Mouse (Mus musculus): ENCODE measurements around the gene Nfib.
A peak's percentile ranks its signal among the peaks of the same experiment; 100 is the strongest.

The Nfib gene

DNA sequence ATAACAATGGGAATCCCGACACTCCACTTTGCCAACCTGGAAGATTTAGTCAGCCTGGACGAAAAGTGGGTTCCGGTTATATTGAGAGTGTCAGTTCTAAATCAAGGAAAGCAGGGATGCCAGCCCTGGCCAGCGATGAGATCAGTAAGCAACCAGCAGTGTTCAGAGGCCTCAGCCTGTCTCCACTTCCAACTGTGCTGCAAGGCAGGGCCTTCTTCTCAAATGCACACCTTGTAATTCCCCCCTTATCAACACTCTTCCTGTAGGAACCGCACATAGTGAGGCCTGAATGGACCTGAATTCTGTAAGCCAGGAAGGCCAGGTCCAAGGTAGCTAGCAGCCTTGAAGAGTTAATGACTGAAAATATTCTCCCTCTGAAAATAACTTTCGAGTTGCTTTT lies 239.4 kb downstream of the Nfib start:
- peak; percentile 36 for DNase-seq (ENCODE audit: low read depth)

- peak; percentile 93 for DNase-seq (ENCODE audit: low read depth)
Observed at GRCm38 (mm10) chr4:82464051-82464632, 241.4 kb downstream of the Nfib start.

DNA sequence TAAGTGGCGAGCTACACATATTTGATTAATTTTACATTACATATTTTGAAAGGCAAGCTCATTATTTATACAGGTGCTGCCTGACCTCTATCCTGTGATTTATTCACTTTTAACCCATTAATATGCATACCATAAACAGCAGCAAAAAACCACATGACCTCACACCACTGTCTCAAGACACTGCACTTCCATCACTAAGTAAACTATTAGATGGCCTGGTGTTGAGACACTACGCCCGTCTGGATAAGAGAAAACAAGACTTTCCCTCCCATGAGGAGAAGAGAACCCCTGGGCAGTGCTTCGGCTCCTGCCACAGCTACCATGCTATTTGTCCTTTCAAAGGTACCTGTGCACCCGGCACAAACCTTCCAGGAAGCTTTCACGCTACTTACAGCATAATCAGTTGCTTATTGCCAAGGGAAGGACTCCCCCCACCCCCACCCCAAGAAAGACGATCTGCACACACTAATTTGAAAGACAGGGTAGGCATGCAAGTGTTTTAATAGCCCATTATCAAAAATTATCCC lies 242.3 kb downstream of the Nfib start:
- no peak for DNase-seq (ENCODE audit: low read depth)

- no peak for DNase-seq (ENCODE audit: low read depth)
Observed at GRCm38 (mm10) chr4:82461676-82462075, 243.9 kb downstream of the Nfib start.

GRCm38 (mm10) chr4:82458895-82459294 lies 246.7 kb downstream of the Nfib start:
- DNase-seq (ENCODE audit: low read depth), result no peak

DNA sequence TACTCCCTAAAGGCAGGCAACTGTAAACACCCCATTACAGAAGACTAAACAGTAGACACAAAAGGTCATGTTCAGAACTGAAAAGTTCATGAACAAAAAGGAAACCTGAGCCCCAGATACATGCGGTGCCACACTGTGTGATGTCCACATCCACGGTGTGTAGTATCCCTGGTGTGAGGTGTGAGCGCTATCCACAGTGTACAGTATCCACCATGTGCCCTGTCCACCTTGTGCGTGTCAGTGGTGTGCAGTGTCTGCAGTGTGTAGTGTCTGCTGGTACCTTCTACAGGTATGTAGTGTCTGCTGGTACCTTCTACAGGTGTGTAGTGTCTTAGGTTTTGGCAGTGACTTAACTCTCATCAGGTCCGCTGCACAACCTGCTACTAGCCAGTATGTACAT lies 248.6 kb downstream of the Nfib start:
- DNase-seq (ENCODE audit: low read depth), result no peak

DNA sequence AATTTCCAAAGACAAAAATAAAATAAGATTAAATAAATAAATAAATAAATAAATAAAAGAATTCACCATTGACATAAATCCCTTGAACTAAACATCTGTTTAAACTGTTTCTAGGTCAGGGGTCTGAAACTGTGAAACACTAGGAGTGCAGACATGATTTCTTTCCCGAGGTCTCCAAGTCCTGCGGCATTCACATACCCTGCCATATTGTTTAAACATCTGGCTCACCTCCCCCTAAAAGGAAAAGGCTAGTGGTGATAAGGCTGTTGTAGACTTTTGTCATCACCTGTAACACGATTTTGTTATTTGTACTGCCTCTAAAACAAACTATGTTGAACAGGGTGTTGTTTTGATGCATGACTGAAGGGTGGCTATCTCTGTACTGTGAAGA lies 249.2 kb downstream of the Nfib start:
- DNase-seq (ENCODE audit: low read depth), result no peak

- no peak for DNase-seq (ENCODE audit: low read depth)
Observed at GRCm38 (mm10) chr4:82455617-82456322, 249.8 kb downstream of the Nfib start.

- no peak for DNase-seq (ENCODE audit: low read depth)
Observed at GRCm38 (mm10) chr4:82454989-82455388, 250.6 kb downstream of the Nfib start.

- peak; percentile 61 for DNase-seq (ENCODE audit: low read depth)
Observed at GRCm38 (mm10) chr4:82453341-82453740, 252.2 kb downstream of the Nfib start.

- DNase-seq (ENCODE audit: low read depth), result no peak
Observed at GRCm38 (mm10) chr4:82452905-82453304, 252.6 kb downstream of the Nfib start.

DNA sequence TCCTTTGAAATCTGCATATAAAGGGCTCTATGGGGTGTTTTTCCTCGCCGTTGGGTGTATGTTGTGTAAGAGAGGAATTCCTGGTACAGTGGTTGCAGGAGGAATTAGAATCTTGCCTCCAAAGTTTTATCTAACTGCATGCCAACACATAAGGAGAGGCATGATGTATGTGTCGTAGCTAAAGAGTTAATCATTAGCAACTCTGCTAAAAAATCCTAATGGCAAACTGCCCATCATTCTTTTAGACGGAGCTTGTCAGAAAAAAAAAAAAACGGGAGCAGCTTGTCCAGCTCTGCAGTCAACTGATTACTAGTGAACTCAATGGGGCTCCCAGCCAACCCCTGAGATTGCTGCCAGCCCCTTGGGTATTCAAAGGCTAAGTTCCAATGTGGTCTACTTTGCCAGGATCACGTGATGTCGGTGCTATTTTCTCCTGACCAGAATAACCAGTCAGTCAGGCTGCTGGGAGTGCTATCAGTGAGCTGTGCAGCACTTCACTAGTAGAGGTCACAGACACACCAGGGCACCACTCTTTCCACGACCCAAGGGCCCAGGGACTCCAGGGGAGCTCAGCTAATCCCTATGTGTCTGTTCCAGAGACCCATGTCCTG lies 258.4 kb downstream of the Nfib start:
- DNase-seq (ENCODE audit: low read depth), result peak; percentile 99

DNA sequence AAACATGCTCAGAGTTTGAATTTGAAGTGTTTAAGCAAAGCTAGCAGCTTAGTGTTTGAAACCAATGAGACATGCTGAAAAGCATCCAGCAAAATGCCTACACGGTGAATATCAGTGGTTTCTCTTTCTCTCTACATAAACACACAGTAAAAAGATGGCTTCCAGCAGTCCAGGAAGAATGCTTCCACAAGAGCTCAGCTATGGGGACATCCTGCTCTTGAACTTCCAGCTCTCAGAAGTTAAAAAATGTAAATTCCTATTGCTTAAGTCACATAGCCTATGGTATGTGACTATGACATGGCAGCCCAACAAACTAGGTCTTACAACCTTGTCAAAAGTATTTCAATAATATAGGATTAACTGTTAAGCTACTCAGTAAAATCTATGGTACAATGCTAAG lies 261.5 kb downstream of the Nfib start:
- peak; percentile 84 for DNase-seq (ENCODE audit: low read depth)

DNA sequence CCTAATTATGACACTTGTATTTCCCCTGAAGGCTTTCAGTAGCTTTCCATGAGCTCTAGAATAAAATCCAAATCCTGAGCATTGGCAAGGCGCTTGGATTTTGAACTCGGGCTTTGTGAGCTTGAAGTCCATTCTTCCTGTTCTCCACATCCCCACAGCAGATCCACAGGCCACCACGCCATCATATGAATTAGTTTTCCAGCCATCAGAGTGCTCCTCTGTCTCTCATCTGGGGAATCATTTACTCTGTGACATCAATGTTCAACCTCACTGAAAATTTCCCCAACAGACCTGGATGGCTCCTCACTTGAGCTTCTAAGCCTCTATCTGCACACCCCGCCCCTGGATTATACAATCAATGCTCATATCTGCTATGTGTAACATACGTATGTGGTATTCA lies 262.1 kb downstream of the Nfib start:
- no peak for DNase-seq (ENCODE audit: low read depth)

DNA sequence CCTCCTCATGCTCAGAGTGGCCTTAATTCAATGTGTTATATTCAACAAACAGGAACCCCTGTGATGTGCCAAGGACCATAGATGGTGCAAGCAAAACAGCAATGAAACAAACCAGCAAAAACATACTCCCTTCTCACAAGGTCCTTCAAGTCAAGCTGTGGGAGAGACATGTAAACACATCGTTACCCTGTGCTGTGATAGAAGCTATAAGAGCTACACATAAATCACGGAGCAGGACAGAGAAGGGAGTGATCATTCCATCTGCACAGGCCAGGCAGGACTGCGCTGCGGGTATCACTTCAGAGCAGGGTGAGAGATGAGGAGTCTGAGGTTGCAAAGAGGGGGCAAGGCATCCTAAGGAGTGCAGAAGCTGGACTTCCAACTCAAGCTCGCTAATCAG lies 262.5 kb downstream of the Nfib start:
- peak; percentile 37 for DNase-seq (ENCODE audit: low read depth)

DNA sequence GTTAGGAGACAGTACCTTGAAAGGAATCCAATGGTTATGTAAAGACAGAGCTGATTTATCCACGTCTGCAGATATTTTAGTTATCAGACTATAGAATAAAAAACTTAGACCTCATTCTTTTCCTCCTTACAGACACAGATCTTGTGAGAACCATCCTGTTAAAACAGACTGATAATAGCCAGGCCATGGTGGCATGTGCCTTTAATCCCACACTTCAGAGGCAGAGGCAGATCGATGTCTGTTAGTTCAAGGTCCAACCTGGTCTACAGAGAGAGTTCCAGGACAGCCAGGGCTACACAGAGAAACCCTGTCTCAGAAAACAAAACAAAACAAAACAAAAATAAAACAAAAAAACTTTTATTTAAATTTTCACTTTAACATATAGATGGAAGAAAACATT lies 264.9 kb downstream of the Nfib start:
- DNase-seq (ENCODE audit: low read depth), result no peak

DNA sequence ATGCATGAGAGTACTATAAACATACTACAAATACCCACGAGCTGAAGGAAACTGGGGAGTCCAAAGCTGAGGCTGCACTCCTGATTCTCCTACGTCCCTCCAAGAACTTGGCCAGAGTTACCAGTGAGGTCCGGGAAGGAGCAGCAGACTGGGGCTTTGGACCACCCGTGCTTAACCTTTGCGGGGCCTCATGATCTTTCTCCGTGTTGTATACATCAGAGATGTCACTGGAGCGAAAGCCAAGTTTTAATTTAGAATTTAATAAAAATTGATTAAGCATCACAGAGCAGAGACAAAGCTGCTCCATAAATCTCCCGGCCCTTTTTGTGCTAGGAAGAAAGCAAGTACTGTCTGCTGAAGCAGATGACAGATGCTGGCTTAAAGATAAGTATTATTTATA lies 265.7 kb downstream of the Nfib start:
- DNase-seq (ENCODE audit: low read depth), result no peak

- DNase-seq (ENCODE audit: low read depth), result no peak
Observed at GRCm38 (mm10) chr4:82438631-82439030, 266.9 kb downstream of the Nfib start.

DNA sequence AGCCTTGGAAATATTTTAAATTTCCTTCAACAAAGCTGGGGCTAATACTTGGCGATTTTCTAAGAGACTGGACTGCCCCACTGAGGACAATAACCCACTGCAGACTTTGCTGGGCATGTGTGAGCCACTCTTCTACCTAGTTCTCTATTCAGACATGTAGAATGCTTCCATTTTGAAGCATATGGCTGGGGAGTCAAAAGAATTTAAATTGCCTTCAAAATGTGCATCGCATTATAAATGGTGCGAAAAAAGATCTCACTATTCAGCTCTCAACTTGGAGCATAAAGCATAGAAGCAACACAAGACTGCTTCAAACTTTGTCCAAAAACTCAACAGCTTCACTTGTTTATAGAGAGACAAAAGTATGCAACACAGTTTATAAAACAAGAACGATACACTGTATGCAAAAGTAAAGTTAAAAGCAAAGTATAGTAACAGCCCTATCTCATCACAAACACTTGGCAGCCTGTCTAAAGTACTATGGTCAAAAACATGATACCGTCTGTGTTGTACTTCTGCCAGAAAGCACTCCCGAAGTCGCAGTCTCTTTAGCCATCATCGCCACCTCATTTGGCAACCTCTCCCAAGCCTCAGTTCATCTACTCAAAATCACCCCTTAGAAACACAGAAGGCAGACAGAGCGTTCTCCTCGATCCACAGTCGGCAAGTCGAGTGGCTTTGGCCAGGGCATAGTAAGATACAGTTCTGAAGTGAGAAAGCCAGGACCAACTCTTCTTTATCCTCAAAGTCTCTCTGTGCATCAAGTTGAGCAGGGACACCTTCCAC lies 267.8 kb downstream of the Nfib start:
- DNase-seq (ENCODE audit: low read depth), result peak; percentile 38

DNA sequence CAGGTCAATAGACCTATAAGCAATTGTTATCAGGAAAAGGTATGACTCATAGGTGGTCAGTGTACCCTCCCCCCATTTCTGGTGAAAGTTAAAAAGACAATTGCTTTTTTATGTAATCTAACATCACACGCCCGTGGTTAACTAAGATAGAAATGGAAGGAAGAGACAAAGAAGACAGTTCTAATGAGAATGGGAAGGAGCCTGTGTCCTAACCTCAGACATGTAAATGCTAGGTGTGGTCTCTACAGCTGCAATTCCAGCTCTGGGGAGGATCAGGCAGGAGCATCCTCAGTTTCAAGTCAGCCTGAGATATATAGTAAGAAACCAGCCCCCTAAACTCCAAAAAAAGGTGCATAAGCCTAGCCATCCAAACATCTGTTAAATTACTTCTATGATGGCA lies 268.9 kb downstream of the Nfib start:
- no peak for DNase-seq (ENCODE audit: low read depth)

- DNase-seq (ENCODE audit: low read depth), result peak; percentile 87
Observed at GRCm38 (mm10) chr4:82435716-82436115, 269.8 kb downstream of the Nfib start.

DNA sequence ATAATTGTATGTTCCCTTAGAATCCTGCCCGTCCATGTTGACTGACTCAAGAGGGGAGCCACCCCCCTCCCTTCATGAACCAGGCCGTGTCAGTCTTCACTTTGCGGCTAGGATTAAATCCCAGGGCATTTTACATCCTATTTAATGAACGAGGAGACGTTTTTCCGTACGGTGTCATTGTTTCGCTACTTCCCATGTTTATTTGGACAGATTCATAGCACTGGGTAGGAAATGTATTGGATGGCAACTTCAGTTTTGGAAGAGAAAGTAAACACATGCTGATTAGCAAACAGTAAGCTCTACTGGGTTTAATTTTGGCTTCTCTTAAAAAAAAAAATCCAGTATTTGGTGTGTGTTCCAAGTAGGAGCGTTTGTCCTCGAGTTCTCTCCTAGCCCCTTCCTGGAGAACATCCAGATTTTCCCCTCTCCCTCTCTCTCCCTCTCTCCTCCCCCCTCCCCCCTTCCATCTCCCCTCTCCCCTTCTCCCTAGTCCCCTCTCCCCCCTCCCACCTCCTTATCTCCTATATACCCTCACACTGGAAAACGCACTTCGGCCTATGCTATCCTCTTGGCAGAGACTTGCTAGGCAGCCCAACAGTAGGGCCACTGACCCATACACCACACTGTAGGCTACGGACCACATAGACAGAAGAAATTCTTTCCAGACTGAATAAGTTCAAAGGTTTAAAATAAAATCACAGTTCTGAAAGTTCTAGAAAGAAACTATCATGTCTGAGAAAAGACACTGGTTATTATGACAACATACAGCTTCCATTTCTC lies 271.4 kb downstream of the Nfib start:
- DNase-seq (ENCODE audit: low read depth), result no peak
